Mouse (Mus musculus) G1E (cell line): ENCODE data around the gene 1810010H24Rik. TPM values are rescaled to one million over a fixed set of nuclear protein-coding genes. Genes with fewer than 3 reads are reported as not detected.
"Not testable (repeated sequence)": the region's sequence is repeated elsewhere in the genome, so short reads cannot be mapped to it uniquely, and the experiment has no call there.

Experiments
- ATAC-seq: 2 replicates; pipeline ENCODE4 v1.8.0; 2016; ENCODE audit warnings: mild to moderate bottlenecking; ENCODE audit not compliant: insufficient number of reproducible peaks, poor library complexity, low FRiP score, severe bottlenecking; ENCODE audit errors: extremely low read depth
- DNase-seq: peaks from one replicate; pipeline ENCODE4 v3.0.0; 2012; ENCODE audit warnings: low spot score
- H3K27me3 ChIP-seq: 2 replicates; pipeline ENCODE4 v1.6.1; 2012; ENCODE audit warnings: mild to moderate bottlenecking, low read length, inconsistent platforms; ENCODE audit not compliant: insufficient read depth
- H3K36me3 ChIP-seq: replicated peaks from 2 replicates; pipeline ENCODE3; 2012; ENCODE audit warnings: mild to moderate bottlenecking, inconsistent platforms
- H3K4me1 ChIP-seq: 2 replicates; pipeline ENCODE4 v1.6.1; 2012; ENCODE audit warnings: low read depth, low read length, inconsistent platforms, mixed read lengths; ENCODE audit not compliant: insufficient read depth
- H3K4me3 ChIP-seq: 2 replicates; pipeline ENCODE4 v1.5.1; 2012; ENCODE audit warnings: low read depth, mild to moderate bottlenecking, inconsistent platforms, low read length, moderate library complexity, mixed read lengths
- H3K9me3 ChIP-seq: replicated peaks from 2 replicates; pipeline ENCODE4 v1.6.1; 2012; ENCODE audit warnings: inconsistent platforms
- CTCF ChIP-seq: IDR thresholded peaks from 2 replicates; pipeline ENCODE4 v1.5.1; 2012; ENCODE audit warnings: low read depth, low read length, inconsistent platforms, mixed read lengths
- GATA1 ChIP-seq: IDR thresholded peaks from 2 replicates; pipeline ENCODE4 v1.6.1; 2012; ENCODE audit warnings: borderline replicate concordance, low read length, inconsistent platforms, mixed read lengths
- GATA2 ChIP-seq: IDR thresholded peaks from 2 replicates; pipeline ENCODE4 v1.6.1; 2012; ENCODE audit warnings: low read depth, low read length, inconsistent platforms, borderline replicate concordance
- POLR2AphosphoS5 ChIP-seq: IDR thresholded peaks from 2 replicates; pipeline ENCODE4 v1.6.1; 2012; ENCODE audit warnings: low read depth, low read length, inconsistent platforms; ENCODE audit not compliant: insufficient replicate concordance
- TAL1 ChIP-seq: conservative IDR thresholded peaks from 2 replicates; pipeline ENCODE4 v1.6.1; 2012; ENCODE audit warnings: low read depth, low read length, inconsistent platforms, mixed read lengths
- polyA plus RNA-seq: library from polyadenylated mRNA; stranded (reverse); fragments of >175 nt; gene quantifications from 2 replicates; pipeline ENCODE4 v1.2.3, GENCODE M21; 2012
- total RNA-seq, 2 experiments: library from RNA; stranded (forward) in 1 of 2; stranded (reverse) in 1 of 2; fragments of 200-1000 nt in 1 of 2; fragments of >200 nt in 1 of 2; fragmentation: Nextera tagmentation in 1 of 2; gene quantifications; 2 replicates each; pipeline ENCODE4 v1.2.3; 2014 to 2017

The 1810010H24Rik gene
- total and polyA plus RNA-seq, 3 experiments = 0.62 to 2.6 (median 0.87) TPM

DNA sequence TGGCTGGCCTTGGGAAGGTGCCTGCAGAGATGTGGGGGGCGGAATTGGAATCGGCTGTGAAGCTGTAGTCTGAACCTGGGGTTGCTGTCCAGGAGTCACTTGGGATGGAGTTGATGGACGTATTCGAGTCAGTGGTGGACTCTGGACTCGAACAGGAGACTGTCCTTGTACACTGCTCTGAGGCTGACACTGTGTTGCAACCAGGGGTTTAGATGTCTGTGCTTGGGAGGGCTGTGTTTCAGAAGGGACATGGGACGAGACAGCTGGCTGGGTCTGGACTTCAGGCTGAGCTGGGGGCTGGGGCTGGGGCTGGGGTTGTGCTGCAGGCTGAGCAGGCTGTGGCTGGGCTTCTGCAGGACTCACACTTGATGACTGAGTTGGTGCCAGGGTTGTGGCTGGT, 29.4 kb downstream of the 1810010H24Rik start:
- DNase-seq (no peak), ATAC-seq (no peak)
- no peaks in the 10 kb centered on the region for H3K27me3 ChIP-seq
- H3K9me3 ChIP-seq = no peaks in the 10 kb centered on the region
- TF ChIP-seq TAL1 (no peak), GATA2 (no peak), GATA1 (no peak), POLR2AphosphoS5 (no peak), CTCF (no peak)
- no peaks in the 10 kb centered on the region for H3K4me1 ChIP-seq
- peaks cover 89% of the 10 kb centered on the region for H3K36me3 ChIP-seq
- no peak overlapping the region for H3K4me3 ChIP-seq

DNA sequence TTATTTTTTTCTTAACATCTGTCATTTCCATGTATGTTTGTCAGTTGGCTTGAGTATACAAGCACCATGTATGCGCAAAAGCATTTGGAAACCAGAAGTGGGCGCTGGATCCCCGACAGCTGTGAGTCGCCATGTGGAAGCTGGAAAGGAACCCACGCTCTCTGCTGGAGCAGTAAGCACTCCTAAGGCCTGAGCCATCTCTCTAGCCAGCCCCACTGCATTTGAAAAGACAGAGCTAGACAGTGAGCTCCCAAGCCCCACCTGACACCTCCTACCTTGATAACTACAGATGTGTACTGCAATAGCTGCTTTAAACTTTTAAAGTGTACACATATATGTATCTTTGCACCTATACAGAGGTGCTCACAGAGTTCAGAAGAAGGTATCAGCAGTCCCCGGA, 31.9 kb downstream of the 1810010H24Rik start:
- H3K27me3 ChIP-seq = no peaks in the 10 kb centered on the region
- no peak overlapping the region for H3K4me3 ChIP-seq
- H3K4me1 ChIP-seq = no peaks in the 10 kb centered on the region
- ATAC-seq (no peak), DNase-seq (no peak)
- no peak for TF ChIP-seq GATA2
- no peak for TF ChIP-seq GATA1
- TF ChIP-seq POLR2AphosphoS5 = no peak
- TF ChIP-seq CTCF = no peak
- TF ChIP-seq TAL1 = no peak
- H3K9me3 ChIP-seq = no peaks in the 10 kb centered on the region
- H3K36me3 ChIP-seq = peaks cover 100% of the 10 kb centered on the region

DNA sequence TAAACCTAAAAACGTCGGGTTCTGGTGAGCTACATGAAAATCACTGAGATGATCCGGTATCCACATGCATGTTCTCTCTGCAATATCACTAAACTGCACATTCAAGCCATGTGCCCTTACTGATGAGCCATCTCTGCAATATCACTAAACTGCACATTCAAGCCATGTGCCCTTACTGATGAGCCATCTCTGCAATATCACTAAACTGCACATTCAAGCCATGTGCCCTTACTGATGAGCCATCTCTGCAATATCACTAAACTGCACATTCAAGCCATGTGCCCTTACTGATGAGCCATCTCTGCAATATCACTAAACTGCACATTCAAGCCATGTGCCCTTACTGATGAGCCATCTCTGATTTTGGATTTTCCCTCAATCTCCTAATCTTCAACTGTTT, 34.2 kb downstream of the 1810010H24Rik start:
- H3K9me3 ChIP-seq, DNase-seq, H3K4me1 ChIP-seq, ATAC-seq, H3K27me3 ChIP-seq, H3K4me3 ChIP-seq: not testable (repeated sequence)
- peaks cover 98% of the 10 kb centered on the region for H3K36me3 ChIP-seq

DNA sequence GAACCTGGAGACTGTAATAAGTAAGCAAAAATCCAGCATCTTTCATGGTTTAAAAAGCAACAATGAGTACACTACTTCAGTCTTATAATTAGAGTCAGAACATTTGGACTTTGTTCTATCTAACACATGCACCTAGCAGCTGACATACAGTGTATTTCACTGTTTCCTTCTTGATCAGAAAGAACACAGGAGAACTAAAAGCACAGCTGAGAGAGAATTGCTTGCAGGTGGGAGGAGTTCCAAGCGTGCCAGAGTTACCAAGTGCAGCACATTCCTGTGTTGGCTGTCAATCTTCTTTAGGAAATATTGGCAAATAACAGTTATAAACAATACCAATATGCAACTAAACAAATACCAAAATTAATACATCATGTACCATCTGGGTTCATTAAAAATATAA, 35.5 kb downstream of the 1810010H24Rik start:
- H3K36me3 ChIP-seq = peaks cover 98% of the 10 kb centered on the region
- H3K27me3 ChIP-seq = no peaks in the 10 kb centered on the region
- no peaks in the 10 kb centered on the region for H3K4me1 ChIP-seq
- no peak overlapping the region for H3K4me3 ChIP-seq
- DNase-seq = no peak
- no peaks in the 10 kb centered on the region for H3K9me3 ChIP-seq
- TF ChIP-seq GATA1 = no peak
- TF ChIP-seq TAL1 = no peak
- TF ChIP-seq GATA2 = no peak
- no peak for TF ChIP-seq POLR2AphosphoS5
- no peak for TF ChIP-seq CTCF
- ATAC-seq = no peak

GRCm38 (mm10) chr11:107063067-107063466, 37.6 kb downstream of the 1810010H24Rik start:
- ATAC-seq = no peak
- H3K4me1 ChIP-seq = no peaks in the 10 kb centered on the region
- TF ChIP-seq CTCF = no peak
- TF ChIP-seq GATA1 = no peak
- no peak for TF ChIP-seq POLR2AphosphoS5
- TF ChIP-seq GATA2 = no peak
- no peak for TF ChIP-seq TAL1
- H3K4me3 ChIP-seq = no peak overlapping the region
- no peak for DNase-seq
- H3K27me3 ChIP-seq = no peaks in the 10 kb centered on the region
- peaks cover 98% of the 10 kb centered on the region for H3K36me3 ChIP-seq
- no peaks in the 10 kb centered on the region for H3K9me3 ChIP-seq

- Histone ChIP-seq H3K4me1 (no peaks in the 10 kb centered on the region), H3K27me3 (no peaks in the 10 kb centered on the region), H3K9me3 (no peaks in the 10 kb centered on the region), H3K4me3 (no peak overlapping the region), H3K36me3 (peaks cover 95% of the 10 kb centered on the region)
- DNase-seq = no peak
- no peak for ATAC-seq
- no peak for TF ChIP-seq CTCF
- no peak for TF ChIP-seq GATA1
- TF ChIP-seq TAL1 = no peak
- no peak for TF ChIP-seq GATA2
- TF ChIP-seq POLR2AphosphoS5 = no peak
Measured at GRCm38 (mm10) chr11:107064590-107064989, 39.1 kb downstream of the 1810010H24Rik start.

GRCm38 (mm10) chr11:107065216-107065785, 39.8 kb downstream of the 1810010H24Rik start:
- Histone ChIP-seq H3K4me3 (no peak overlapping the region), H3K9me3 (no peaks in the 10 kb centered on the region), H3K4me1 (peaks cover 4% of the 10 kb centered on the region), H3K36me3 (peaks cover 95% of the 10 kb centered on the region), H3K27me3 (no peaks in the 10 kb centered on the region)
- ATAC-seq (no peak), DNase-seq (no peak)
- no peak for TF ChIP-seq GATA2
- no peak for TF ChIP-seq GATA1
- no peak for TF ChIP-seq POLR2AphosphoS5
- no peak for TF ChIP-seq CTCF
- no peak for TF ChIP-seq TAL1

Other genes with a start within 250 kb of the 1810010H24Rik start
- 9.6 and 10.3 TPM in 2 replicates for gene Polg2, start 246.1 kb upstream of the 1810010H24Rik start, total RNA-seq (2014; fragmentation: Nextera tagmentation)
- 6.9 and 8.5 TPM in 2 replicates for gene Polg2, start 246.1 kb upstream of the 1810010H24Rik start, total RNA-seq (2017)
- 2.0 and 2.7 TPM in 2 replicates for gene Polg2, start 246.1 kb upstream of the 1810010H24Rik start, polyA plus RNA-seq
- gene Ddx5, start 236.5 kb upstream of the 1810010H24Rik start, total RNA-seq (2014; fragmentation: Nextera tagmentation) = 765 and 864 TPM in 2 replicates
- gene Ddx5, start 236.5 kb upstream of the 1810010H24Rik start, total RNA-seq (2017) = 782 and 866 TPM in 2 replicates
- gene Ddx5, start 236.5 kb upstream of the 1810010H24Rik start, polyA plus RNA-seq = 2,578 and 3,923 TPM in 2 replicates
- 37.1 and 39.8 TPM in 2 replicates for gene Cep95, start 236.4 kb upstream of the 1810010H24Rik start, total RNA-seq (2014; fragmentation: Nextera tagmentation)
- gene Cep95, start 236.4 kb upstream of the 1810010H24Rik start, total RNA-seq (2017) = 19.3 and 23.8 TPM in 2 replicates
- 2.0 and 3.1 TPM in 2 replicates for gene Cep95, start 236.4 kb upstream of the 1810010H24Rik start, polyA plus RNA-seq
- gene Smurf2, start 105.0 kb upstream of the 1810010H24Rik start, total RNA-seq (2014; fragmentation: Nextera tagmentation) = 27.9 and 28.1 TPM in 2 replicates
- 20.0 TPM in 2 replicates for gene Smurf2, start 105.0 kb upstream of the 1810010H24Rik start, total RNA-seq (2017)
- 2.2 and 2.4 TPM in 2 replicates for gene Smurf2, start 105.0 kb upstream of the 1810010H24Rik start, polyA plus RNA-seq
- 302 and 432 TPM in 2 replicates for gene Kpna2, start 26.1 kb upstream of the 1810010H24Rik start, total RNA-seq (2014; fragmentation: Nextera tagmentation)
- gene Kpna2, start 26.1 kb upstream of the 1810010H24Rik start, total RNA-seq (2017) = 62.0 and 66.2 TPM in 2 replicates
- 13.7 and 16.5 TPM in 2 replicates for gene Kpna2, start 26.1 kb upstream of the 1810010H24Rik start, polyA plus RNA-seq
- gene Bptf, start 106.4 kb downstream of the 1810010H24Rik start, total RNA-seq (2014; fragmentation: Nextera tagmentation) = 75.6 and 86.4 TPM in 2 replicates
- gene Bptf, start 106.4 kb downstream of the 1810010H24Rik start, total RNA-seq (2017) = 25.5 and 28.5 TPM in 2 replicates
- 48.1 and 53.7 TPM in 2 replicates for gene Bptf, start 106.4 kb downstream of the 1810010H24Rik start, polyA plus RNA-seq
- 75.8 and 84.8 TPM in 2 replicates for gene Nol11, start 163.7 kb downstream of the 1810010H24Rik start, total RNA-seq (2014; fragmentation: Nextera tagmentation)
- 42.1 and 49.5 TPM in 2 replicates for gene Nol11, start 163.7 kb downstream of the 1810010H24Rik start, total RNA-seq (2017)
- 1.2 and 1.8 TPM in 2 replicates for gene Nol11, start 163.7 kb downstream of the 1810010H24Rik start, polyA plus RNA-seq